Mouse (Mus musculus): ENCODE measurements at regions not wholly inside any gene's neighbourhood (a gene's known extent, or its start where the extent isn't known, plus 50 kb on each side); places are given as distances from the start of the nearest gene placed in this dataset.

DNA sequence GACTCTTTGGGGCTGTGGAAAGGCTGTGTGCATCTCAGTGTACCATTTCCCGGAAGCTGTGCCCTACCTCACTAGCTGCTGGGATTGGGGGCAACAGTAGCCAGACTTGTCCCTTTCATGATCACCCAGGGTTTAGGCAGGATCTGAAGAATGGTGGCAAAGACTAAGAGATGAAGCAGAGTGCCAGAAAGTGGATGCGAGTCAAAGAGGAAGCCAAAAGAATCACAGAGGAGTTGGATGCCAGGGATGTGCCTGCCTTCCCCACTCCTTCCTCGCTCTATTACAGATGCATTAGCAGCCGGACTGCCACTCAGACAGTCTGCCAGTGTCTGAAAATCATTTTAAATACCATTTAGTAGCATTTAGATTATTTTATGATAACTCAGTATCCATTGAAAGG is 271.5 kb upstream of the Slc24a2 start:
- DNase-seq (ENCODE audit: low spot score in 2 of 2) = no peak
- intact Hi-C loops (cut with DNase I) = no loop called here

DNA sequence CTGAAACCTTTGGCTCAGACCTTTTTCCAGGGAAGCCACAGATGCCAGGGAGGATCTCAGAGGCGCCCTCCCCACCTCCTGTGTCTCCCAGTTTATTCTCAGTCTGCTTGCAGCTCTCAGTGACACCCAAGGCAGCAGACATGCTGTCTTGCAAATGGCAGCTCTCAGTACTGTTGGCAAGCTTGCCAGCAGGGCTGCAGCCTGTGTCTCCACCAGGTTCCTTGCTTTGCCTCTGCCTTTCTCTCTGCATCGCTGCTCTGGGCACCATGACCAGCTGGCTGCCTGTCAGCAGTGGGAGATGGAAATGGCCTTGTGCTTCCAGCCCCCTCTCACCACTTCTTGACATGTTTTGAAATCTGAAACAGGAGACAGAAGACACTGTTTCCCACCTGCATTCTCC is 270.2 kb upstream of the Slc24a2 start:
- no peak for DNase-seq (ENCODE audit: low spot score in 2 of 2)
- intact Hi-C loops (cut with DNase I) = no loop called here

DNA sequence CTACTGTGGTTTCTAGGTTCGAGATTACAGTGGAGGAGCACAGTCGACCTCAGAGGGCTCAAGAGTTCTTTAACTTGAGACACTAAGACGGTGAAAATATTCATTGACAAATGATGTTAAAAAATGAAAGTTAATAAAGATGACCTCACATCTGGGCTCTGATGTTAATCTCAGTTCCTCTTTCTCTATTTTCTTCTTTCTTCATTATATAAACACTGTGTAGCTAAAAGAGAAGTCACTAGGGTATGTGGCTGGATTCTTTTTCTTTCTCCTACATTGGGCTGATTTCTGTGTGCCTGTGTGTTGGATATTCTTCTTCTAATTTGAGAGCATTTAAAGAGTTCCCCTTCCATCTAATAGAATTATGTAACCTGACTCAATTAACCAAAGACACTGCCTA is 257.5 kb upstream of the Slc24a2 start:
- intact Hi-C loops (cut with DNase I) = no loop called here
- no peak for DNase-seq (ENCODE audit: low spot score in 2 of 2)

DNA sequence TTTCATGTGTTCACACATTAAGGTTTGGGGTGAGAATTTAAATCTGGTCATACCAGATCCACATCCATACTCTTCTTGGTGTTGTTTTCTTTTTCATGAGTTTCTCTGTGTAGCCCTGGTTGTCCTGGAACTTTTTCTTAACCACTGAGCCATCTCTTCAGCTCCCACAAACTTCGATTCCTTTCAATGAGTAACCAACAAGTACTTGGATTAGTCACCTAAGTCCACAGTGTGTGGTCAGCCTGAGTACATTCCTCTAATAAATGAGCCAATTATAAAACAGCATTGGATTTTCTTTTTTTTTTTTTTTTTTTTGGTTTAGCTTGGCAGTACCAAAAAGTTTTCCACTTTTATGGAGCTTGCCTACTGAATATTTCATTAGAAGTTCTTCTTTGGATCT is 245.3 kb upstream of the Slc24a2 start:
- no peak for DNase-seq (ENCODE audit: low spot score in 2 of 2)
- intact Hi-C loops (cut with DNase I) = no loop called here

DNA sequence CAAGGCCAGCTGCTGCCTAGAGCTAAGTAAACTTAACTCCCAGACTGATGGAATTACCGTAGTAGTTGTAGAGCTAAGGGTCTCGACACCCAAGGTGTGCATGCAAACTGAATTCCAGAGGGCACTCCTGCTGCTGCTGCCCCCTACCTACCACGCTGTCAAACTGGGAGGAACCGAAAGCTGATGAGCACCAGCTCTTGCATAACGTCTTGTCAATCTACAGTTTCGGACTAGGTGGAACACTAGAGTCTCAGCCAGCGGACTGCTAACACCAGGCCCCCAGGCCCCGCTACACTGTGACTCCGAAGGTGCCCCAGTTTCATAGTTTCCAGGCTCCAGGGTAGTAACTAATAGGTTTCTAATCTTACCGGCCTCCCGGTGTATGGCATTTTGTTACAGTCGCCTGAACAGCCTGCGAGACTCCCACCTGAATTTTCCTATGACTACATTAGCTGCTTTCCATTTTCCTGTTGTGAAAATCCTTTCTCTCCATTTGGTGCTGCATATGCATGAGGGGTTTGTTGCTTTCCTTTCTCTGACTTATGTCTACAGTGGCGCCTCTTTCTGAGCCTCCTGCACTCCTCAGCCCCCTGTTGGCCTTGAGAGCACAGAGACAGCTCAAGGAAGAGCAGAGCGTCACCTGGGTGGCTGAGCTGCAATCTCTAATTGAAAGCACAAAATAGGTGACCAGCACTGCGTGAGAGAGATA is 243.2 kb upstream of the Slc24a2 start:
- intact Hi-C loops (cut with DNase I) = no loop called here
- DNase-seq (ENCODE audit: low spot score in 2 of 2) = peak; percentile 27 to 44

DNA sequence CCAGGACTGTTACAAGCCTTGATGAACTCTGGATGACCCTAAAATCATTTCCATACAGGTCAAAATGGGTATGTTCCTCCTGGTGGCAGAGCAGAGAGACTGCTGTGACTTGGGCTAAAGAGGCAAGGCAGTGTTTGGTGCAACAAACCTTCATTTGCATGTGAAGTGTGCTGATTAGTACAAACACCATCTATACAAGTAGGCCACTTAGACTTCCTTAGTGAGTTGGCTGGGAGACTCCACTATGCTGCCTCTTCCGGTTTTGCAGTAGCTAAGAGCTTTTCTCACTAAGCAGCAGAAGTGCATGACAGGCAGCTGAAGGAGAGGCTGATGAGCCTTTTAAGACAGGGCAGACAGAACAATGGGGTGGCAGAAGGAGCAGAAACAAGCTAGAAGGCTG is 242.5 kb upstream of the Slc24a2 start:
- intact Hi-C loops (cut with DNase I) = no loop called here
- no peak for DNase-seq (ENCODE audit: low spot score in 2 of 2)

DNA sequence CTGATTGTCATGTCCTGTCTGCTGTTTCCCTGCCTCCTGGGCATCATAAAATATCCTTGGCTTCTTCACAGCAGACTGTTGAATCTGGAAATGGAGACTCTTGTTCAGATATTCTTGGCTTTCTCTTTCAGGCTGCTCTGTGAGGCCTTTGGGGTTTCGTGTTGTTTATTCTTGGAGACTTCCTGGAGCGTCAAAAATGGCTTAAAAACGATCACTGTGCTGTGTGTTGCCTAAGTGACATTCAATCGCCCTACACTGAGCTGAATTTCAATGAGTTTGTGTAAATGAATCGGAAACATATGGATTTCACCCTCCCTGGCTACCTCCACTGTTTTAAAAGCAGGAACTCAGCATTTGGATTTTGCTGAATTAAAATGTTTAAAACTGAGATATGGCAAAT is 241.1 kb upstream of the Slc24a2 start:
- intact Hi-C loops (cut with DNase I) = no loop called here
- no peak for DNase-seq (ENCODE audit: low spot score in 2 of 2)

DNA sequence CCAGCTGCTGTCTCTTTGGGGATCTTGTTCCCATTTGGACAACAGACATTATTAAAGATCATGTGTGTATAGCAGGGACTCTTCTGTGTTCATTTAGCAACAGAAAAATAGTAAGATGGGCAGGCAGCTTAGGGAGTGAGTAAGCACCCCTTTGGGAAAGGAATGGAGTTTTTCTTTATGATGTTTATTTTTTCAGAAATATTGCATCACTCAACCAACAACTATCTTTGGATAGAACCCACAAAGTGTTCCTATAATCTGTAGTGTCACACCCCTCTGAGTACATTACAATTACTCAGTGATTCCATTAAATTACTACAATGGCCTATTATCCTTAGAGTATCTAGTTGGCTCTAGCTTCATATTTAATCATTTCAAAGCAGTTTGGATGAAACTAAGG is 237.3 kb upstream of the Slc24a2 start:
- DNase-seq (ENCODE audit: low spot score in 2 of 2) = no peak
- intact Hi-C loops (cut with DNase I) = no loop called here

DNA sequence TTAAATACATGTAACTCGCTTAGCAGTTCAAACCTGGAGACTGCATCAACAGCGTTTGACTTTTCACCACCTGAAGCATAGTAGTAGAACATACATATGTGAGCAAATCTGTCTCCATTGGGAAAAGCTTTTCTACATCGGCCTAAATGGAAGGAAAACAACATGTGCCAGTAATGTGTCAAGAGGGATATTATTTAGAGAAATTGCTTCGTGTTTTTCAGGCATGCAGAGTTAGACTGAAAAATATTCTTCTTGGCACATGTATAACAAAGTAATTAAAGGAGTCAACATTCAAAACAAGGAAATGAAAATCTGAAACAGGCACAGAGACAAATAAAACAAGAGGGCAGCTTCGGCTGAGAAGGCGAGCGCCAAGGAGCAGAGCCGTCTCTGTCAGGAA is 236.7 kb upstream of the Slc24a2 start:
- intact Hi-C loops (cut with DNase I) = no loop called here
- no peak for DNase-seq (ENCODE audit: low spot score in 2 of 2)

DNA sequence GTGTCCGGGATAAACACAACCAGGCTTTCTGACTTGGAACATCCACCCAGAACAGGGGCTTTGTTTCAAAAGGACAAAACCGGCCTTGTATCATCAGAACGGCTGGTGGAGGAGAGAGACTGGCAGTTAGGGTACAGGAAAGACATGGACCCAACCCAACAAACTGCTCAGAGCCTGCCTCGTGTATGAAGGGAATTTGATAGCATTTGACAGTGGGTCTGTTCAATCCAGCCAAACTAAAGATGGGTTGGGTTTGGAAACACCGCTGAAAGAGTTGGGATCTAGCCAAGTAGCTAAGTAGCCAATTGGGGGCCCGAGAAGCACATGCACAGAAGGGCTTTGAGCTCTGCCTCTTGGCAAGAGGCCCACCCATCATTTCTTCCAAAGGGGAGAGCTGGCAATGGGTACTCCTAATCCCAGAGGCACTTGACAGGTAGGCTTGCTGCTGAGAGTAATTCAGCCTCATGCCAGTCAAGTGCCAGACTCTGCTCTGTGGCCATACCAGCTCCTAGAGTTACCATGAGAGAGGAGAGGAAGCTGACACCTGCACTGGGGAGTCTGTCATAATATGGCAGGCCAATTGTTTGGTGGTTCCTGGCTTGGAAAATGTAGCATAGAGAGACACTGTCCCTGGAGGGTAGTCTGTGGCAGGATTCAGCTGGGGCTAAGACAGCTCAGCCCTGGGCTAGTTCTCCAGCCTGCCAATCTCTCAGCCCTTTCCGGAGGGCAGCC is 231.1 kb upstream of the Slc24a2 start:
- intact Hi-C loops (cut with DNase I) = no loop called here
- no peak for DNase-seq (ENCODE audit: low spot score in 2 of 2)

DNA sequence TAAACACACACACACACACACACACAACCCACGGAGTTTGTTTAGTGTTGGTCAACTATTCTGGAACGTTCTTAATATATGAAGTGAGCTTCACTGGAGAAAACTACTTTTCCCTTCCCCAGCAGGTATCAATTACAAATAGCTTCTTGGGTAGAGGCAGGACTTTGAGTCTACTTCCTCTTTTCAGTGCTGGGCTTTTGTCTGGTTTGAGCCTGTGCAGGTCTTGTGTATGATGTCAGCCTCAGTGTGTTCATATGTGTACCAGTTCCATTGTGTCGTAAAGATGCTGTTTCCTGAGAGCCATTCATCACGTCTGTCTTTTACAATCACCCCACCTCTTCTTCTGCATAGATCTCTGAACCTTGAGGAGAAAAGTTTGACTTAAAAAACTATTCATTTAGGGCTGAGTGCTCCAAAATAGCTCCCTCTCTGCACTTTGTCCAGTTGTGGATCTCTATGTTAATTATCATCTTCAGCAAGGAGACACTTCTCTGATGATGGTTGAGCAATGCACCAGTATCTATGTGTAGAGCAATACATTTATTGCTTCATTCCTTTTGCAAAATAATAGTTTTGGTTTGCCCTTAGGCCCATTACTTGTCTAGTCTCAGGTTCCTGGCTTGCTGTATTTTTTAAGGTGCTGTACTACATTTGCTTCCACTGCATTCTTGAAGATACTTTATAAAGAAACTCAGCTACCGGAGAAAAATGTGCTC is 225.7 kb upstream of the Slc24a2 start:
- intact Hi-C loops (cut with DNase I) = no loop called here
- no peak for DNase-seq (ENCODE audit: low spot score in 2 of 2)

DNA sequence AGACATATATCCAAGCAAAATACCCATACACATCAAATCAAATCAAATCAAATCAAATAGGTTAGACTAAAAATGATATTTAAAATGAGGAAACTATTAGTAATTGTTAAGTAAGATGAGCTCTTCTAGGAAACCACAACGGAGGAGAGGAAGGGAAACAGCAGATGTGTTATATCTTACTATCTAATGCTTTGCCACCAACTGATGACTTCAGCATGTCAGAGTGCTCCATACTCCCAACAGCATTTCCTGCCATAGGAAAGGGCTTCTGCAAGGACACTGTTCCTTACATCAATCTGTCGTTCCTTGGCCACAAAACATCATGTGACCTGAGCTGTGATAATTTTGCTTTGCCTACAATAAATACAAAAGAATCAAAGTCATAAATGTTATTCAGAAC is 221.8 kb upstream of the Slc24a2 start:
- DNase-seq (ENCODE audit: low spot score in 2 of 2) = no peak
- intact Hi-C loops (cut with DNase I) = no loop called here

DNA sequence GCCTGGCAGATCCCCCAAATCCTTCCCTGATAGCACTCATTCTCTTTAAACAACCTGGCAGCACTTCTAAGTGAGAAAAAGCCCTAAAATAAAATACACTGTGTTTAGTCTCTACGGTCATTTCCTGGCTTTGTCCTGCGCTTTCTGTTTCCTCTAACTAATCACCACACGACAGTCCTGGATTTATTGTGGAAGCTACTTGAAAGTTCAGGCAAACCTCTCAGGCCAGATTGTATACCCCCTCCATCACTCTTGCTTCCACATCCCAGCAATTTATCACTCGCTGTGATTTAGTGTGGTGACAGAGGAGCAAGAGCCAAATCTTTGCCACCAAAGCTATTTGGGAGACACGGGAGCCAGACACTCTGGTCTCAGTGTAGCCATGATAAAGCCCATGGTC is 221.0 kb upstream of the Slc24a2 start:
- intact Hi-C loops (cut with DNase I) = no loop called here
- DNase-seq (ENCODE audit: low spot score in 2 of 2) = no peak

DNA sequence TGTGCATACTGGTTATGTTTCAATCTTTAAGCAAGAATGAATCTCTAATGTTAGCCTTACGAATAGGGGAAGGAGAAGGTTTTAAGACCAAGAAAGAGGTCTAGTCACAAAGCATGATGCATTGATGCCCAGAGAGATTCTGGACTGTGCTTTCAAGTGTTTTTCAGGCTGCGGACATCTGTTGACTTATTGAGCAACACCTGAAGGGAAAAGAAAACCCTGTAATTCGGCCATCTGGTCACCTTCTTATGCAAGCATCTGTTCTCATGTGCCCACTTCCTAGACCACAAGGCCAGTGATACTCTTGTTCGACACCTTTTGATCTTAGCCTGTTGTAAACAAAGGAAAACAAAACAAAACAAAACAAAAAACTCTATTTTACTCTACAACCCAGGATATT is 218.1 kb upstream of the Slc24a2 start:
- DNase-seq (ENCODE audit: low spot score in 2 of 2) = no peak
- intact Hi-C loops (cut with DNase I) = no loop called here

DNA sequence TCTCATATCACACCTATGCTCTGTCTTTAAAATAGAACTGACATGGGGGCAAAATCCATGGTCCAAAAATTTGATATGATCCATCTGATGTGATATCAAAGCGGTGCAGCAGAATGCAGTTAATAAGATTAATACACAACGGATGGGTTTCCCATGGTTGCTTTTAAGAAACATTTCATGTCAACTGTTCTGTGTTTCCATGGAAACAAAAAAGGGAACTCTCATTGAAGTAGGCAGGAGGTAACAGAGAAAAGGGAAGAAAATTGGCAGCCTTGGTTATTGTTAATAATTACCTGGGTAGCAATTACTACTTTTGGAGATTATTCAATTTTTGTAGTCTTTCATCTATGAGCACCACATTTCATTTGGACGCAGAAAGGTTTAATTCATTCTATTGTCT is 216.6 kb upstream of the Slc24a2 start:
- intact Hi-C loops (cut with DNase I) = no loop called here
- no peak for DNase-seq (ENCODE audit: low spot score in 2 of 2)

DNA sequence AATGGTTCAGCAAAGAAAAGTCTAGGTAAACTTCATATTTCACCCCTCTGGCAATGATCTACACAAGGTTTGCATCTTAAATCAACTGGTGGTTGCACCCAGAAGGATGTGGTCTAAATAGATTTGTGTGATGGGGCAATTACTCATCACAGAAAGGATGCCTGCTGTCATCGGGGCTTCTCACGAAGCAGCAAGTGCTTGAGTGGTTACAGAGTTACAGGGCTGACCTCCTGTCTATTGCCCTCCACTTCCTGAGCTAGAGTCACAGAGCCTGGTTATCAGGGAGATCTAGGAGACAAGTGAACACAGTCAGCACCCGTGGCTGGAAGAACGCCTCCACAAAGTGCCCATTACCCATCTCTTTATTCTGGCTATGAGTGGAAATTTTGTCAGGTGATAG is 203.9 kb upstream of the Slc24a2 start:
- intact Hi-C loops (cut with DNase I) = no loop called here
- DNase-seq (ENCODE audit: low spot score in 2 of 2) = no peak

DNA sequence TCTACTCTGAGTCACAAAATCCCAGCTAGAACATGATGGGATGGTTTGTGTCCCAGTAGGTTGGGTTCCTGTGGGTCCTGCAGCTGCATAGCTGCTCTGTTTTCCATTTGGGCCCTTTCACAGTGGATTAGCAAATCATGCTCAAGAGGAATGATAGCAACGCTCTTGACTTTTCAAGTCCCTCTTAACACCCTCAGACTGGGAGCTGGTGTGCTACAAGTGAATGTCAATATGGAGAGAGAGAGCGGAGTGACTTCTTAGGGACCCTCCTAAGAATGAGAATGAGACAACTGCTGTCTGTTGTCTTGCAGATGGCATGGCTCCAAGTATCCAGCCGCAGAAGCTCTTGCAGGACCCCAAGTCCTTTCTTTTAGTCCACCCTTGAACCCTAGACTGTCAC is 198.1 kb upstream of the Slc24a2 start:
- intact Hi-C loops (cut with DNase I) = no loop called here
- DNase-seq (ENCODE audit: low spot score in 2 of 2) = no peak

DNA sequence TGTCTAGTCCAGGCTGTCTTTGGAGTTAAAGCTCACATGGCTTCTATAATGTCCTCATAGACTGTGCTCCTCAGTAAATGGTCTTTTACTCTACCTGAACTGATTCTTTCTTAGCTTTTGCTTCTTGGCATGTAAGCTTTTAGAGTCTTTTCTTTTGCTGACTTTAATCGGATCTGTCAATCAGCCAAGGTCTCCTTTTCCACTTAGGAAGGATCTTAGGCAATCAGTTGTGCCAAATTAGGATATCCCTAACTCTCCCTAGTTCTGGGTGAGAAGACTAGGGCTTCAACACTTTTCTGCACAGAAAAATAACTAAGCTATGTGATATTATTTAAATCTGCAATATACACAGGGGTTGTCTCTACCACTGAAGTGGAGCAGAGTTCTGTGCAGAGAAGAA is 193.8 kb upstream of the Slc24a2 start:
- intact Hi-C loops (cut with DNase I) = no loop called here
- no peak for DNase-seq (ENCODE audit: low spot score in 2 of 2)

DNA sequence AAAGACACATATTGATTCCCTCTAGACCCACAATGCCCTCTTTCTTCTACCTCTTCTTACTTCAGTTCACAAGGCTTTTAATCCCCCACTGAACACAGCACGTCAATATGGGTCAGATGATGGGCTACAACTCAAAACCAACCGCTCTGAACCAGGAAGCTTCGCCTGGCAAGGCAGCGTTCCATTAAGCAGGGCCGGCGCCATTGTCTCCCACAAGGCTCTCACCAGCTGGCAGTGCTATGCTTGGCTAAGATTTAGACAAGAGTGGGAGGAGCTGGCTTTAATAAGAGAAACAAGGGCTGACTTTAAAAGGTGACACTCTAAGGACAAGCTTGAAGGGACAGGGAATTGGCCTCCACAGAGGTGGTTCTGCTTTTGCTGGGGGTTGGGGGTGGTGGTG is 192.3 kb upstream of the Slc24a2 start:
- no peak for DNase-seq (ENCODE audit: low spot score in 2 of 2)
- intact Hi-C loops (cut with DNase I) = no loop called here

DNA sequence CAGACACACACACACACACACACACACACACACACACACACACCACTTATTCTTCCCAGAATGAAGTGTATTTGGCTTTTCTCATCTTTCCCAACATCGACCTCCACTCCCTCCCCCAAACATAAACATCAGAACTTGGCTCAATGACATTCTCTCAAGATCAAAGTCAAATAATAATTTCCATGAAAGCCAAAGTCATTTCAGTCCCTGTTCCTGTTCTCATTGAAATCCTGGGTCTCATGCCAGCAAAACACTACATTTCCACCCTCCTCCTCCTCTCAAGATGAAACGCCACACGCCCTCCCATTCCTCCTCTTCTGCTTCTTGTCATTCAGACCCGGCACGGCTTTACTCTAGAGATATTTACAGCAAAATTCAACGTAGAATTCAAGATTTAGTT is 173.1 kb upstream of the Slc24a2 start:
- DNase-seq (ENCODE audit: low spot score in 2 of 2) = no peak
- intact Hi-C loops (cut with DNase I) = no loop called here

DNA sequence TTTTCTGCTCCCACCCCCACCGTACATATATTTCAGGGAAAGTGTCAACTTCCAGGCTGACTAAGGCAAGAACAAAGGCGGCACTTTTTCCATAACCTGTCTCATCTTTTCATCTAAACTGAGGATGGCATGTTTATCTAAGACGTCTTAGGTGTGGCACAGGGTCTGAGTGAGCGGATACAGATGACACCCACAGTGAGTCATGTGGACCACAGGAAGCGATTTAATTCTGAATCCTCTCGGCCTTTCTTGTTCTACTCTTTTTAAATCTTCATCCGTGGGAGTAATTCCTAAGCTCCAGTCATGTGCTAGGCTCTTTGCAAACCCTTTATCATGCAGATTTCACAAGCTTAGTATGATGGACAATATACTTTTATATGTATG is 171.9 kb upstream of the Slc24a2 start:
- DNase-seq (ENCODE audit: low spot score in 2 of 2) = peak in 1 of 2 experiments; percentile 6
- intact Hi-C loops (cut with DNase I) = no loop called here

All from left cerebral cortex, postnatal 36 days (tissue).